Mouse (Mus musculus) E14TG2a.4 (cell line): Measurements from ENCODE around the gene Fam214a.

Experiments
- CTCF ChIP-seq: conservative IDR thresholded peaks from 2 replicates; pipeline ENCODE4 v1.5.1; 2014; ENCODE audit warnings: low read length
- NANOG ChIP-seq: IDR thresholded peaks from 2 replicates; pipeline ENCODE4 v1.6.1; 2014; ENCODE audit warnings: borderline replicate concordance, low read length, mixed read lengths

DNA sequence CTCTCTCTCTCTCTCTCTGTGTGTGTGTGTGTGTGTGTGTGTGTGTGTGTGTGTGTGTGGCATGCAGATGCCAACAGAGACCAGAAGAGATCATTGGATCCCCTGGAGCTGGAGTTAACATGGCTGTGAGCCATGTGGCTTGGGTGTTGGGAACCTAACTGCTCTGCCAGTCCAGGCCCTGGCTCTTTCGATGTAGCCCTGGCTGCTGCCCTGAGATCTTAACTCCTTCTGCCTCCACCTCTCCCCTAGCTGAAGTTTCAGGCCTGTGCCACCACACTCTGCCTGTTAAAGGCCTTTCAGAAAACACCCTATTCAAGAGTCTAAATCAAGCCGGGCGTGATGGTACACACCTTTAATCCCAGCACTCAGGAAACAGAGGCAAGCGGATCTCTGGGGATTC is 41.3 kb upstream of the Fam214a start:
- no peak for TF ChIP-seq CTCF
- TF ChIP-seq NANOG: no peak
